Mouse (Mus musculus) erythroblast, embryonic 14.5 days (primary cell): ENCODE results near the gene Fsd2. TPM values are rescaled to one million over a fixed set of nuclear protein-coding genes. Genes with fewer than 3 reads are reported as not detected.

ENCODE experiments used
- H3K27me3 ChIP-seq: 2 replicates; pipeline ENCODE4 v1.6.1; 2012; ENCODE audit warnings: inconsistent platforms; ENCODE audit not compliant: control insufficient read depth
- H3K36me3 ChIP-seq: 2 replicates; pipeline ENCODE4 v1.6.1; 2012; ENCODE audit warnings: mild to moderate bottlenecking, inconsistent platforms; ENCODE audit not compliant: control insufficient read depth
- H3K4me1 ChIP-seq: 2 replicates; pipeline ENCODE4 v1.6.1; 2012; ENCODE audit warnings: inconsistent platforms; ENCODE audit not compliant: control insufficient read depth
- H3K4me3 ChIP-seq: replicated peaks from 2 replicates; pipeline ENCODE3; 2012; ENCODE audit warnings: moderate library complexity, mild to moderate bottlenecking, inconsistent platforms
- H3K9me3 ChIP-seq: 2 replicates; pipeline ENCODE4 v1.6.1; 2012; ENCODE audit warnings: low read length, inconsistent platforms, mixed read lengths; ENCODE audit not compliant: control insufficient read depth
- GATA1 ChIP-seq: IDR thresholded peaks from 2 replicates; pipeline ENCODE4 v1.6.1; 2012; ENCODE audit warnings: low read length, inconsistent platforms, mixed read lengths
- TAL1 ChIP-seq: IDR thresholded peaks from 3 replicates; pipeline ENCODE4 v1.6.1; 2012; ENCODE audit warnings: low read length, inconsistent platforms, mixed read lengths
- polyA plus RNA-seq: library from polyadenylated mRNA; stranded (reverse); fragments of >175 nt; gene quantifications from 2 replicates; pipeline ENCODE4 v1.2.3, GENCODE M21; 2012

Fsd2 gene
- polyA plus RNA-seq, 1 experiment, result not detected

DNA sequence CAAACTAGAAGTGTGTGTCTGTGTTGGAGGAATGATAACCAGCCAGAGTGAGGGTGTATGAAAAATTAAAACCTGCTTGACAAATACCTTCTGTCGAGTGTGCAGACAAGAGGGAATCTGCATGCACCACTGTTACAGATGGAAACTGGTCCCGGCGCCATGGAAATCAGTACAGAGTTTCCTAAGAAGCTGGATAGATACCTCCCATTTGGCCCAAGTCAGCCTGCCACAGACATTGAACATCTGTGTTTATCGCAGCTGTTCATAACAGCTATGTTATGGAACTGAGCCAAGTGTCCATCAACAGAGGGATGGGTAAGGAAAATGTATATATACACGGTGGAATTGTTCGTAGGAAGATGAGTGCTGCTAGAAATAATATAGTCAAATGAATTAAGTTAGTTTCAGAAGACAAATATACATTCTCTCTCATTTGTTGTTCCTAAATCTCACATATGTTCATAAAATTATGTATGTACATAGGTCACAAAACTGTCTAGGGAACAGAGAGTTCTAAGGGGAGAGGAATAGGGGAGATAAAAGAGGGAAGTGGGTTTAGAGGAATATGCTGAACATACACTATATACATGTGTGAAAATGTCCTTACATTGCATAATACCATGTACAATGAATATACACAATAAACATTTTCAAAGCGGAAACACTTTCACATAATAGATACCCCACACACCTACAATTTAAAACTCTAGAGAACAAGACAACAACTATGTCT lies 9.3 kb downstream of the Fsd2 start:
- Histone ChIP-seq H3K4me1 (no peaks in the 10 kb centered on the region), H3K27me3 (peaks cover 2% of the 10 kb centered on the region), H3K36me3 (no peaks in the 10 kb centered on the region), H3K9me3 (no peaks in the 10 kb centered on the region), H3K4me3 (no peak overlapping the region)
- TF ChIP-seq TAL1 (no peak), GATA1 (no peak)

DNA sequence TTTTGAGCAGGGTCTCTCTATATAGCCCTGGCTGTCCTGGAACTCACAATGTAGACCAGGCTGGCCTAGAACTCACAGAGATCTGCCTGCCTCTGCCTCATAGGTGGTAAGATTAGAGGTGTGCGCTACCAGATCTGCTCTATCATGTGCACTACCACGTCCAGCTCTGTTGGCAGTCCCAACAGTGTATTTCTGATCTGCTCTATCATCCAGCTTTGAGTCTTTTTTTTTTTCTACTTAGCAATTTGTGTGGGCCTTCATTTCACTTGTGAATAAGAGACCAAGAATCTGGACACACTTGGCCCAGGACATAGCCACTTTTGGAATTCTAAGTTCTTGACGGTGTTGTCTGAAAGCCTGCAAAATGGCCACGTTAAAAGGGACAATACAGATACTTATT lies 9.9 kb downstream of the Fsd2 start:
- H3K27me3 ChIP-seq, result peaks cover 2% of the 10 kb centered on the region
- no peaks in the 10 kb centered on the region for H3K4me1 ChIP-seq
- H3K4me3 ChIP-seq, result no peak overlapping the region
- no peak for TF ChIP-seq TAL1
- no peak for TF ChIP-seq GATA1
- H3K36me3 ChIP-seq, result no peaks in the 10 kb centered on the region
- H3K9me3 ChIP-seq, result no peaks in the 10 kb centered on the region

DNA sequence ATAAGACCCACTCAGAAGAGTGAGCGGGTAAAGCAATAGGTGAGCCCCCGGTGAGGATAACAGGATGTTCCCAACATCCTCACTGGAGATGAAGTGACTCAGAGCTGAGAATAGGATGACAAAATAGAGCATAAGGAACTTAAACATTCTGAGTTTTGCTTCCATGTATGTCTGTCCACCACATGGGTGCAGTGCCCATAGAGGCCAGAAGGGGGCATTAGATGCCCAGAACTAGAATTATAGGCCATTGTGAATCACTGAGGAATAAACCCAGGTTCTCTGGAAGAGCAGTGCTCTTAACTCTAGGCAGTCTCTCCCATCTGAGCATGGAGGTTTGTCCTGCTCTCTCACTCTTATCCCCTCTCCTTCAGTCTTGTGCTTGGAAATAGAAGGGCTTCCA lies 12.4 kb downstream of the Fsd2 start:
- Histone ChIP-seq H3K4me1 (no peaks in the 10 kb centered on the region), H3K27me3 (no peaks in the 10 kb centered on the region), H3K9me3 (no peaks in the 10 kb centered on the region), H3K36me3 (no peaks in the 10 kb centered on the region), H3K4me3 (no peak overlapping the region)
- TF ChIP-seq TAL1 (no peak), GATA1 (no peak)

DNA sequence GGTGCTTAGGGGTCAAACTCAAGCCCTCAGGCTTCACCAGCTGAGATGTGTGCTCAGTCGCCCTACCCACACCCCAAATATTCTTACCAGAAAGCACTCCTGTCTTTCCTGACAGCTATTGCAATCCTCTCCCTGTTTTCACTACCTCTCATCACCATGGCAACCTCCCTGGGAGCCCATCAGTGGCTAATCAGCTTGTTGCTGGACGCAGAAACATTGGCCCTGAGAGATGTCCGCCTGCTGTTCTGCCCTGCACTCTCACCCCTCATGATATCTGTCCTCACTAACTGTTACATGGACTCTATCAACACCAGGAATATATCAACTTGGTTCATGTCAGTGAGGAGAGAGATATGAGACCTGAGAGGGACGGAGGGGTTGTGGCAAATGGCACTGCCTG lies 13.2 kb downstream of the Fsd2 start:
- TF ChIP-seq GATA1 (no peak), TAL1 (no peak)
- Histone ChIP-seq H3K36me3 (no peaks in the 10 kb centered on the region), H3K4me1 (no peaks in the 10 kb centered on the region), H3K9me3 (no peaks in the 10 kb centered on the region), H3K4me3 (no peak overlapping the region), H3K27me3 (no peaks in the 10 kb centered on the region)

DNA sequence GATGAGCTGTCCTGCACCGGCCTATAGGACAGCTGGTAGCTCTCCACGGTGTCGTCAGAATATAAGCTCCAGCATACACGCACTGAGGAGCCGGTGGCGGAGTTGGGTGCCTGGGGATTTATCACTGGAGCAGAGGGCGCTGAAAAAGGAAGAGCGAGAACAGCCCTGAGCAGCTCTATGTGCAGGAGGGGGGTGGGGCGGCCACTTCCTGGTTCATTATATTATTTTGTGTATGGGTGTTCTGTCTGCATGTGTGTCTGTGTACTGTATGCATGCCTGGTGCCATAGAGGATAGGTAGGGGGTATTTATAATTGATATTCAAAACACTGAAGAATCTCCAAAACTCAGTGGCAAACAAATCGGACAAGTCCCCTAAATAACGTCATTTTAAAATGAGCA lies 17.9 kb downstream of the Fsd2 start:
- no peak overlapping the region for H3K4me3 ChIP-seq
- H3K4me1 ChIP-seq, result no peaks in the 10 kb centered on the region
- H3K9me3 ChIP-seq, result no peaks in the 10 kb centered on the region
- TF ChIP-seq TAL1 (no peak), GATA1 (no peak)
- H3K36me3 ChIP-seq, result no peaks in the 10 kb centered on the region
- H3K27me3 ChIP-seq, result no peaks in the 10 kb centered on the region

DNA sequence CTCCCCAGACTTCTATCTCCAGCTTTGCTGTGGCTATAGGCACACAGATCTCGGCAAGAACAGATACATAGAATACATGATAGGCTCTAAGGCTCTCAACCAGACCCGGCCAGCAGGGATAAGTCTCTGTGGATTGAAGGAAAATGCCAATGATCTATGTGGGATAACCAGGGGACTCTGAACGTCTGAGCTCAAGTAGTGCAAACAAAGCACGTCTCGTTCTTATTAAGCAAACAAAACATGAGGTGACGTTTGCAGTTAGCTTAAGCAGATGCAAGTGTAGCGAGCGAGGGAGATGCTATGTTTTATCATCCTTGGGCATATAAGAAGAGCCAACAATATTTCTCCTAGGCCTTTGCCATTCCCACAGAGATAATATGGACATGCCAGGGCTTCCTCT lies 23.8 kb downstream of the Fsd2 start:
- no peaks in the 10 kb centered on the region for H3K36me3 ChIP-seq
- no peak overlapping the region for H3K4me3 ChIP-seq
- H3K27me3 ChIP-seq, result peaks cover 4% of the 10 kb centered on the region
- TF ChIP-seq GATA1 (no peak), TAL1 (no peak)
- H3K9me3 ChIP-seq, result no peaks in the 10 kb centered on the region
- peaks cover 2% of the 10 kb centered on the region for H3K4me1 ChIP-seq

DNA sequence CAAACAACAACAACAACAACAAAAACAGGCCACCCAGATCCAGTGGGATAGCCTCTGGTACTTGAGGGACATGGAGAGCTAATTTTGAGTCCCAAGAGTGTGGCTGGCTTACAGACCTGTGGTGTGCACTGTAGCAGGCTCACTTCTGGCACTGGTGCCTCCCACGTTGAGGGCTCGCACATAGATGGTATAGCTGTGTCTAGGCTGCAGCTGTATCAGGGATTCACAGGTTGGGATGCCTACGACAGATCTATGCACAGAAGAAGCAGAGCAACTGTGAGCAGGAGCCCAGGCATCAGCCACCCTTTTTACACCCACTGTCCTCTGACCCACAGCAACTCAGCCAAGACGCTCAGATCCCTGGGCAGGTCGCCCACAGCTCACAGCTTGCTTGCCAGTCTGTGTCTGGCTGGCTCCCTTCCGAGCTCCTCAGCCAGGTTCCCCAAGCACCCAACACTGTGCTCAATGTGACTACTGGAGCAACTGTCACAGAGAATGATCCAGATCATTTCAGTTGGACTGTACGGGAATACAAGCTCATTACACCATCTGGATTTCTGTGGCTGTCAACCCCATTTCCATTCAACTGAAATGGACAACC lies 24.7 kb downstream of the Fsd2 start:
- H3K4me3 ChIP-seq, result no peak overlapping the region
- TF ChIP-seq GATA1 (no peak), TAL1 (no peak)
- H3K4me1 ChIP-seq, result peaks cover 11% of the 10 kb centered on the region
- H3K36me3 ChIP-seq, result no peaks in the 10 kb centered on the region
- H3K9me3 ChIP-seq, result no peaks in the 10 kb centered on the region
- H3K27me3 ChIP-seq, result peaks cover 4% of the 10 kb centered on the region

DNA sequence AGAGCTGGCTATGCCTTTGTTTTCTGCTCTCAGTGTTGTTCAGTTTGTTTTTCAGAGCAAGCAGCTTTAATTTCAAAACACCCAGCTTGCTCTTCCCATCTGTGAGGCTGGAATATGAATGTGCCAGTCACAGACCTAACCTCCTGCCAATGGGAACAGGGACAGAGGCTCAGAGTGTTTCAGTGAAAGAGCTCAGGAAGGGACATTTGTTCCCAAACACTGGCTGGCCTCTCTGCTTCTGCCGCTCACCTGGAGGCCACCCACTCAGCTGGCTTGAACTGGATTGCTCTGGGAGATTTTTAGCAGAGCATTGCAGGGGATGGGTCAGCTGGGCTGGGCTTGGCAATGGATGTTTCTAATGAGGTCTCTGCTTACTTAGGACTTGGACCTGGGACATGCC lies 25.7 kb downstream of the Fsd2 start:
- Histone ChIP-seq H3K9me3 (no peaks in the 10 kb centered on the region), H3K36me3 (no peaks in the 10 kb centered on the region), H3K4me1 (peaks cover 19% of the 10 kb centered on the region), H3K27me3 (peaks cover 4% of the 10 kb centered on the region), H3K4me3 (no peak overlapping the region)
- no peak for TF ChIP-seq TAL1
- TF ChIP-seq GATA1, result no peak

DNA sequence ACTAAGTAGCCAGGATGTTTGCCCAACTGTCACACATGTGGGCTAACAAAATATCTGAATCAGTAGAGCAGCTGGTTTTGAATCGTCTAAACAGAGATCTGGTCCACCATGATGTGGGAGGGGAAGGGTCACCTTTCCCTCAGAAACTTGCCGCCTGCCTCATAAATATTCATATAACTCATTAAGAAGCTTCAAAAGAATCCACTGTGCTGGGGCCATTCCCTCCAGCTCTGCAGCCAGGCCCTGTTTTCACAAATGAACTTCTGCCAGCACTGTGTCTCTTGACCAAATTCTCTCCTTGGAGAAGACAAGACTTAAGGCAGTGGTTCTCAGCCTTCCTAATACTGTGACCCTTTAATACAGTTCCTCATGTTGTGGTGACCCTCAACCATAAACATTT lies 27.2 kb downstream of the Fsd2 start:
- Histone ChIP-seq H3K27me3 (peaks cover 4% of the 10 kb centered on the region), H3K4me1 (peaks cover 19% of the 10 kb centered on the region), H3K4me3 (no peak overlapping the region), H3K36me3 (peaks cover 13% of the 10 kb centered on the region), H3K9me3 (no peaks in the 10 kb centered on the region)
- TF ChIP-seq TAL1 (no peak), GATA1 (no peak)
